Mouse (Mus musculus): ENCODE data around the gene Zfp385a. TPM values are rescaled to one million over a fixed set of nuclear protein-coding genes. Genes with fewer than 3 reads are reported as not detected.

Gene Zfp385a
- polyA plus RNA-seq (2015; fragmentation: Nextera tagmentation; extraction: Ambion mirVana), result 5.3 and 6.3 TPM in 2 replicates

DNA sequence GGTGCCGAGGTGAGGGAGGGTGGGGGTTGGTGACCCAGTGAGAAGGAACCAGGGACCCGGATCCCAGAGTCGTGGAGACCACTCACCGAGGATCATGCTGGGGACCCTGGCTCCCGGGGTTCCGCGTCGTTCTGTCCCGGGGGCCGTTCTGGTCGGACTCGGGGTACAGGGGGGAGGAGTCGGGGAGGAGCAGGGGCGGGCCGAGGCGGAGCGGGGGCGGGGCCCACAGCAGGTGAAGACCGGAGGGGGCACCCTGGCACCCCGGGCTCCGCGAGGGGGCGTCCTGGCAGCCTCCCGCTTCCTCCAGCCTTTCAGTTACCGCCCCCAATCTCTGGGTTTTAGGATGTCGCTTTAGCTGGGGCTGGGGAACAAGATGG, at the start of gene Zfp385a:
Gene Zfp385a (minus strand): TSS at position 133 of the 377 bp plus-strand sequence.

DNA sequence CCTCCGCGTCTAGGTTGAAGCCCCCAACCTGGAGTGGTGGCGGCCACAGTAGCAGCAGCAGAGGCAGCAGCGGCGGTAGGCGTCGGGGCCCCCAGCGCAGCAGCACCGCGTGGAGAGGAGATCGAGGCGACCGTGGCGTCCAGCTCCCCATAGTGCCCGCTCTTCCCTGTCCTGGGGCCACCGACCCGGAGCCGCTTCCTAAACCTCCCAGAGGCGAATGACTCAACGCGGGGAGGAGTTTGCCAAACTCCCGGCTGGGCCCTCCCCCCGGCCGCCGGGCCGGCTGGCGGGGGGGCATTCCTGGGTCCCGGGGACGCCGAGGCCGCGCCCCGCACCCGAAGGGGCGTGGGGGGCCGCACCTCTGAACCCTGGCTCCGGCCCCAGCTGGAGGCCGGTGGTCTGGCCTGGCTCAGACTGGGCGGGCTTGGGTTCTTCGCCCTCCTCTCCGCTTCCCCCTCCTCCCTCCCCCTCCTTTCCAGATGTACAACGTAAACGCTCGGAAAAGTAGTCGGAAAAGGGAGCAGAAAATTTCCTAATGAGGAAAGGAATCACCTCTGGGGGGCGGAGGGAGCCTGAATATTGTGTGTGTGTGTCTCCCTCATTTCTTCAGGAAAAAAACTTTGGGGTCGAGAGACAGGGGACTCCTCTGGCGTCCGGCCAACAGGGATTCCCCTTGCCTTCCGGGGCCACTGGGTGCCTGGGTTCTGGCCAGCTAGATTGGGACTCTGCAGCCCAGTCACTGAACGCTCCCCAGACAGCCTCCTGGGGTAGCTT, 26.7 kb upstream of the Zfp385a start, which contains the start of gene Itga5:
Gene Itga5 (minus strand): TSS at position 388 of the 774 bp plus-strand sequence.

DNA sequence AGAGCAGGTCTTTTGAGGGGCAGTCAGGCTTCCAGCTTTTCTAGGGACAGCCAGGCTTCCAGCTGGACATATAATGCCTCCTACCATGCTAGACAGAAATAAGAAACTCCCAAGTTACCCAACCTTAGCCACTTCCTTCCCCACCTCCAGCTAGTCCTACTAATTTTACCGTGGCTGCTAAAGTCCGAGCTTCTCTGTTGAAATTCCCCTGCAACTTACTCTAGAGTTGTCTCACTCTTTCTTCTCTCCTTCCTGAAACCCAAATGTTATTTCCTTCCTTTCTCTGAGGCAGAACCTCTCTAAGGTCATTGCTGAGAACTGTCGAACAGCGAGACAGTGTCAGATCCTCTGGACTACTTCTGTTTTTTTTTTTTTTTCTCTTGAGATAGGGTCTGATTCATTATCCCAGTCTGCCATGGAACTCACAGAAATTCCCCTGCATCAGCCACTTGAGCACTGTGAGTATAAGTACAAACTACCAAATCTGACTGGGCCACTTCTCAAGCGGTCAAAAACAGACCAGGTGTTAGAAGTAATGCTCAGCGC, 29.5 kb downstream of the Zfp385a start, which contains the start of gene Gpr84:
Gene Gpr84 (minus strand): TSS at position 248 of the 546 bp plus-strand sequence.

DNA sequence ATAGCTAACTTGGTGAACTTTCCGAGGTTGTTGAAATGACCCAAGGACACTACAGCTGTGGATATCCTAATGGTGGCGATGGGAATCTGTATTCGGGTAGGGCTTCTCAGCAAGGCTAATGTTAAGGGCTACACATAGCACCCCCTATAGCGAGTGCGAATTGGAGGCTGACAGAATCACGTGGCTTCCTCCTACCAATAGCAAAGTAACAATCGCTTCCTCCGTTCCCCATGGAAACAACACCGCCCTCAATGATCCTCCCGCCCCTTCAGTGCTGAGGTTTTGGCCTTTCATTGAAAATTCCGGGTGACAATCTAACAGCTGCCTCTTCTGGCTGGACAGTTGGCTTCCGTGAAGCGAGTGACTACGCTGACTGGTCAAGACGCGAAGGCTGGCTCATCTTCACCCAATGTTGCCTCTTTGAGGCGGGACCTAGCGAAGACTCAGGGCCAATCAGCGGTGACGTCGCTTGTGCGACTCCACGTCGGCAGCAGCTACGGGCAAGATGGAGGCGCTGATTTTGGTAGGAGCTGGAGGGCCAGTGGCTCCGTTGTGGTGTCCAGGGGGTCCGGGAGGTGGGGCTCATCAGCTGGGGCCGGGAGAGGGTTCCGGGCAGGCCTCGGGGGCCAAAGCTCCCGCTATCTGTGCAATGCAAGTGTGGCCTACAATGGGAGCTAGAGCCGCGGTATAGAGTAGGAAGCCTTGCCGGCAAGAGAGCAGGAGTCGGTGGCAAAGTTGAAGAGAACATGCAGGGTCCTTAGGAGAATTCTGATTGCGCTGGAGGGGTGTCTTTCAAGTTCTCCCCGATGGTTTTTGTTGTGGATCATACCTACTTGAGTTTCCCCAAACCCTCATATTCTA, 67.2 kb downstream of the Zfp385a start, which contains the start of gene Copz1:
Gene Copz1 (plus strand): TSS at position 296 of the 861 bp plus-strand sequence.

MicroRNA genes within 50 kb of the gene (microRNA counts, 519-probe panel; counts per million panel counts)
- microRNA mmu-miR-148b, result 6,428 counts per million, percentile 55 among the panel's probes with 10 or more counts

Other genes with a start within 250 kb of the Zfp385a start
- gene Smug1, start 173.0 kb downstream of the Zfp385a start, polyA plus RNA-seq (2015; fragmentation: Nextera tagmentation; extraction: Ambion mirVana), result 3.3 and 3.6 TPM in 2 replicates
- 46.0 and 48.9 TPM in 2 replicates for gene Cbx5, start 100.3 kb downstream of the Zfp385a start, polyA plus RNA-seq (2015; fragmentation: Nextera tagmentation; extraction: Ambion mirVana)
- gene Hnrnpa1, start 99.7 kb downstream of the Zfp385a start, polyA plus RNA-seq (2015; fragmentation: Nextera tagmentation; extraction: Ambion mirVana), result 432 and 476 TPM in 2 replicates
- gene Nfe2, start 81.7 kb downstream of the Zfp385a start, polyA plus RNA-seq (2015; fragmentation: Nextera tagmentation; extraction: Ambion mirVana), result 166 and 185 TPM in 2 replicates
- 159 and 168 TPM in 2 replicates for gene Copz1, start 67.4 kb downstream of the Zfp385a start, polyA plus RNA-seq (2015; fragmentation: Nextera tagmentation; extraction: Ambion mirVana)
- 0.89 and 2.3 TPM in 2 replicates for gene Gpr84, start 29.5 kb downstream of the Zfp385a start, polyA plus RNA-seq (2015; fragmentation: Nextera tagmentation; extraction: Ambion mirVana)
- gene Itga5, start 26.7 kb upstream of the Zfp385a start, polyA plus RNA-seq (2015; fragmentation: Nextera tagmentation; extraction: Ambion mirVana), result 11.0 and 13.9 TPM in 2 replicates
- 0.16 and 0.39 TPM in 2 replicates for gene Gtsf1, start 90.4 kb upstream of the Zfp385a start, polyA plus RNA-seq (2015; fragmentation: Nextera tagmentation; extraction: Ambion mirVana)
- not detected in 2 replicates for gene Gtsf2, start 108.4 kb upstream of the Zfp385a start, polyA plus RNA-seq (2015; fragmentation: Nextera tagmentation; extraction: Ambion mirVana)
- gene Nckap1l, start 113.7 kb upstream of the Zfp385a start, polyA plus RNA-seq (2015; fragmentation: Nextera tagmentation; extraction: Ambion mirVana), result 13.3 and 17.9 TPM in 2 replicates
- 1.8 and 2.6 TPM in 2 replicates for gene Pde1b, start 162.9 kb upstream of the Zfp385a start, polyA plus RNA-seq (2015; fragmentation: Nextera tagmentation; extraction: Ambion mirVana)
- 0.32 and 0.42 TPM in 2 replicates for gene Ppp1r1a, start 197.9 kb upstream of the Zfp385a start, polyA plus RNA-seq (2015; fragmentation: Nextera tagmentation; extraction: Ambion mirVana)
- gene Glycam1, start 225.0 kb upstream of the Zfp385a start, polyA plus RNA-seq (2015; fragmentation: Nextera tagmentation; extraction: Ambion mirVana), result not detected in 2 replicates

Data from spleen, postnatal 0 days (tissue).